Mouse (Mus musculus) liver, postnatal 0 days (tissue): ENCODE results near the gene Kiss1.

Source experiments
- CTCF ChIP-seq: sonication (generic); IDR thresholded peaks from 2 replicates; pipeline ENCODE4 v1.5.1; 2016; ENCODE audit warnings: antibody characterized with exemption, low read depth
- EP300 ChIP-seq: IDR thresholded peaks from 2 replicates; pipeline ENCODE4 v1.6.1; 2016; ENCODE audit warnings: antibody characterized with exemption, low read depth, mild to moderate bottlenecking

DNA sequence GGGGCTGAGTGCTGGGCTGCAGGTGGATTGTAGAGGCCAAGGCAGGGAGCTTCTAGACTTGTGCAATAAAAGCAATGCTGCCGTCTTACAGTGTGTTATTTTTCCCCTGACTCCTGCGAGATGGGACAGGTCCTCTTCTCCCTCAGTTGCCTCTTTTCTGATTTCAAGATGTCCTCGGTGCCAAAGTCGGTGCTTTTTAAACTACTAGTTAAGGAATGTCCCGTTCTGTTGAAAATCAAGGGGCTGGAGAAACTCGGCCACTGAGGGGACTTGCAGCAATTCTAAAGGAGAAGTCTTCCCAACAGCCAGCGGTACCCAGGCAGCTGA is 7.9 kb downstream of the Kiss1 start:
- no peak for TF ChIP-seq CTCF
- TF ChIP-seq EP300: no peak
